Mouse (Mus musculus): ENCODE data around the gene Crtac1.

Gene Crtac1

GRCm38 (mm10) chr19:42415042-42415441 is 16.5 kb downstream of the Crtac1 start:
- DNase-seq, result no peak

GRCm38 (mm10) chr19:42409856-42410255 is 21.7 kb downstream of the Crtac1 start:
- DNase-seq, result no peak

GRCm38 (mm10) chr19:42409226-42409625 is 22.4 kb downstream of the Crtac1 start:
- no peak for DNase-seq

- DNase-seq, result no peak
Observed at GRCm38 (mm10) chr19:42404364-42404763, 27.2 kb downstream of the Crtac1 start.

- no peak for DNase-seq
Observed at GRCm38 (mm10) chr19:42399974-42400373, 31.6 kb downstream of the Crtac1 start.

- no peak for DNase-seq
Observed at GRCm38 (mm10) chr19:42397281-42397680, 34.3 kb downstream of the Crtac1 start.

GRCm38 (mm10) chr19:42394848-42395534 is 36.6 kb downstream of the Crtac1 start:
- no peak for DNase-seq

- no peak for DNase-seq
Observed at GRCm38 (mm10) chr19:42393920-42394319, 37.7 kb downstream of the Crtac1 start.

- no peak for DNase-seq
Observed at GRCm38 (mm10) chr19:42392094-42392493, 39.5 kb downstream of the Crtac1 start.

- no peak for DNase-seq
Observed at GRCm38 (mm10) chr19:42389574-42389973, 42.0 kb downstream of the Crtac1 start.

GRCm38 (mm10) chr19:42384981-42385598 is 46.5 kb downstream of the Crtac1 start:
- no peak for DNase-seq

- no peak for DNase-seq
Observed at GRCm38 (mm10) chr19:42380981-42381373, 50.6 kb downstream of the Crtac1 start.

GRCm38 (mm10) chr19:42380321-42380980 is 51.1 kb downstream of the Crtac1 start:
- DNase-seq, result no peak

- DNase-seq, result no peak
Observed at GRCm38 (mm10) chr19:42379798-42380197, 51.8 kb downstream of the Crtac1 start.

GRCm38 (mm10) chr19:42377206-42377605 is 54.4 kb downstream of the Crtac1 start:
- DNase-seq, result no peak

GRCm38 (mm10) chr19:42363551-42363950 is 68.0 kb downstream of the Crtac1 start:
- DNase-seq, result no peak

GRCm38 (mm10) chr19:42358406-42358805 is 73.2 kb downstream of the Crtac1 start:
- DNase-seq, result no peak

GRCm38 (mm10) chr19:42356854-42357253 is 74.7 kb downstream of the Crtac1 start:
- DNase-seq, result no peak

- no peak for DNase-seq
Observed at GRCm38 (mm10) chr19:42355476-42355875, 76.1 kb downstream of the Crtac1 start.

- DNase-seq, result no peak
Observed at GRCm38 (mm10) chr19:42341183-42341582, 90.4 kb downstream of the Crtac1 start.

GRCm38 (mm10) chr19:42332081-42332736 is 99.4 kb downstream of the Crtac1 start:
- DNase-seq, result no peak

- no peak for DNase-seq
Observed at GRCm38 (mm10) chr19:42331446-42331845, 100.1 kb downstream of the Crtac1 start.

- no peak for DNase-seq
Observed at GRCm38 (mm10) chr19:42328160-42328559, 103.4 kb downstream of the Crtac1 start.

- DNase-seq, result no peak
Observed at GRCm38 (mm10) chr19:42325894-42326293, 105.7 kb downstream of the Crtac1 start.
